Mouse (Mus musculus) megakaryocyte, adult 5-6 weeks (primary cell): ENCODE data around the gene Akr1cl. TPM values are rescaled to one million over a fixed set of nuclear protein-coding genes. Genes with fewer than 3 reads are reported as not detected.

ENCODE experiments used
- ATAC-seq: 2 replicates; pipeline ENCODE4 v1.8.0; 2016; ENCODE audit warnings: mild to moderate bottlenecking, inconsistent platforms; ENCODE audit not compliant: poor library complexity, severe bottlenecking
- total RNA-seq, 2 experiments: library from RNA; stranded (forward) in 1 of 2; stranded (reverse) in 1 of 2; fragments of 153-499, 151-499 nt in 1 of 2; fragments of 221-1000, 200-1000 nt in 1 of 2; gene quantifications; 2 replicates each; pipeline versions ENCODE4 v1.2.3 to v1.2.4; 2015 to 2017

Gene Akr1cl
- total RNA-seq, 2 experiments from 2014 or later = not detected

DNA sequence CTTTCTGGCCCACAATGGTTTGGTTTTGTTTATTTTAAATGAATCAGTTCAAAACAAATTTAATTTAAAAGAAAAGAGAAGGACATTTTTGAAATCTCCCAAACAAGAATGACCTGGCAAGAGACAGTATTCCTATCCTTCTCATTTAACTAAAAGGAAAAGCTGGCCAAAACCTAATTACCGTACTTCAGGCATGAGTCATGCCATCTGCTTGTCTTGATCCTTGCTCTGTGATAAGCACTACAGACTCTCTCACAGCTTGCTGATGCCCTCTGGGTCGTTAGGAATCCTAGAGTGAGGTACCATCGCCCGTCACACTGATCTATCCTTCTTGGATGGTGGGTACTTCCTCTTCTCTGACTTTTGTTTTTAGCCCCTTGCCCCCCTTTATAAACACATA, 39.4 kb downstream of the Akr1cl start:
- ATAC-seq = no peak

DNA sequence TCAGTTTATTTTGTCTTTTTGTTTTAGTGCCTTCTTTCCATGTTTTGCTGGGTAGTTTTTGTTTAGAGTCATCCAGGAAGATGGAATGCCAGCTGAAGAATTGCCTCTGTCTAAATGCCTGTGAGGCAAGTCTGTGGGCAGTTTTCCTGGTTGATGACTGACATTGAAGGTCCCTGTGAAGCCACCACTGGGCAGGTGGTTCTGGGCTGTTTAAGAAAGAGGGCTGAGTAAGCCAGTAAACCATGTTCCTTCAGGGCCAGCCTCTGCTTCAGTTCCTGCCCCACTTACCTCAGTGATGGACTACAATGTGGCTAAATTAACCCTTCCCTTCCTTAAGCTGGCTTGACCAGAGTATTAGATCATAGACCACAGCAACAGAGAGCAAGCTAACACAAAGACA, 44.4 kb downstream of the Akr1cl start:
- no peak for ATAC-seq

DNA sequence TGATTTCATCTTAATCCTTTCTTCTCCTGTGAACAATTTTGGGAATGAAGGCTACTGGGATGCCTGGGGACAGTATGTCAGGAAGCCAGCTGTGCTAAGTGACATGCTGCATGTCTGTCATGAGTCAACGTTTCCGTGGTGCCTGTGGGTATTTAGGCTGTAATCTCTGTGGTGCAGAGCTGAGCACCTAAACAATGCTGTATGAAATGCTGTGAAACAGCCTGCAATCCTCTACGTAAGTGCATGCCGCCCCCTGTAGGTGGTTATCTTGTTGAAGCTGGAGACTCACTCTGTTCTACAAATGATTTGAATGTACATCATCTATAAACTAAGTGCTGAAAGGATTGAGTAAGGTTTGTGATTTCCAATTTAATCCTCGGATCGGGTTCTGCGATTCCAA, 46.4 kb downstream of the Akr1cl start:
- peak; percentile 76 for ATAC-seq

DNA sequence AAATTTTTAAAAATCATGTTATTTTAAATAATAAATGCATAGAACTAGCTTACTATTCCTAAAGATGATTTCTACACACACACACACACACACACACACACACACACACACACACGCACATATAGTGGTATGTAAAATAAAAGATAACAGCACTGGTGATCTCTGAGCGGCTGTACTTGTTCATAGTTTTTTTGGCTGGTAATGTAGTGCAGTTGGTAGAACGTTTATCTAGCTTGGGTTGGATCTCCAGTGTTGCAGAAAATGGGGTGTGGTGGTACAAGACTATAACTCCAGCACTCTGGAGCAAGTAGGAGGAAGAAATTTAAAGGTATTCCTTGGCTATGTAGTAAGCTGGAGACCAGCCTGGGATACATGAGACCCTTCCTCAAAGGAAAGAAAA, 49.3 kb downstream of the Akr1cl start:
- no peak for ATAC-seq

DNA sequence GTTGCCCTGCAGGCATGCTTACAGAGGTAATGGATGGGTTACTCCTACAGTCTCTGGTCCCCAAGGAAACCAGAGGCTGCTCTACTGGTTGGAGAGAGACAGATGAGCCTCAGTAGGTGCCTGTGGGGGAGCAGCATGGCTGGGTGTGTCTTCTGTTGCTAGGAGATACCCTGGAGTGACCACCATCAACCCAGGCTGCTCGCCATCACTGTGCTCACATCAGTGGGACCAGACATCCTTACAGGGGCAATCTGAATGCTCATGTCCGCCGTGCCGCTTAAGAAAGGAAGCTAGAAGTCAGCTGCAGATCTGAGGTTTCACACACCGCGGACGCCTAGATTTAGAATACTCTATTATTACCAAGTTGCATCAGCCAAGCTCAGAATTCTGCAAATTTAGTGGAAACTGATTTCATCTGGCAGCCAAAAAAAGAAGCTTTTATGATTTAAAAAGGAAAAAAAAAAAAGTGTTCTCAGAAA, 54.2 kb downstream of the Akr1cl start:
- ATAC-seq = no peak

DNA sequence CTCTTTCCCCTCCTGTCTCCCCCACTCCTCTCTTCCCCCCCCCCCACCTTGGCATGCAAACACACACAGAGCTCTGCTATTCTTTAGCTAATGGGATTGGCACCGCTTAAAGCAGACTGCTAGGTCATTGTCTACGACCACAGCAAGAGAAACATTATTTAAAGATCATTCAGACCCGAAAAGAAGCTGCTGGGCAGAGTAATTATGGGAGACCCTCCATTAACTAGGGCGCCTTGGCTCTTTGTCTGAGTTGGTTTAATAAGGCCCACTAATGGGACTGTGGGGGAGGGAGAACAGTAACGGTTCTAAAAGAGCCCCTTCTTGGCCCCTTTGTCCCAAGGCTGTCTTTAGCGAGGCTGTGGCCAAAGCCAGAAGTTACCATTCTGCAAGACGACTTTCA, 57.2 kb downstream of the Akr1cl start:
- ATAC-seq = no peak

DNA sequence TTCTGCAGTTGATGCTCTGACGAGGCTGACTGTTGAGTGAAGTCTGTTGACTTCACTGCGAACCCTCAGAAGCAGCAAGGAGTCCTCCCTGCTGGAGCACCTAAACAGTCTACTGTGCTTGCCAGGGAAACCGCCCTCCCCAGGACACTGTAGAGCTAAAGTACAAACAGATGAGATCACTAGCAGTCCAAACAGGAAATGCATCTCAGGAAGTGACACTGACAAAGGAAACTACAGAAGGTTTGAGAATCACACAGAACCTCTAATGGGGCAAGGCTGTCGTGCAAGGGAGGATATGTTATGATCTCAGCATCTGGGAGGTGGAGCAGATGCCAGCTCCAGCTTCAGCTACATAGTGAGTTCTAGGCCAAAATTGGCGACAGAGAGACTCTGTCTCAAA, 61.9 kb downstream of the Akr1cl start:
- ATAC-seq = peak; percentile 59

Other genes starting within 250 kb of the Akr1cl start
- 38.5 and 40.6 TPM in 2 replicates for gene Plekhm3, start 75.9 kb downstream of the Akr1cl start, total RNA-seq (2015)
- gene Plekhm3, start 75.9 kb downstream of the Akr1cl start, total RNA-seq (2017) = 26.4 and 39.1 TPM in 2 replicates
- not detected in 2 replicates for gene Cryge, start 18.4 kb upstream of the Akr1cl start, total RNA-seq (2015)
- gene Cryge, start 18.4 kb upstream of the Akr1cl start, total RNA-seq (2017) = not detected in 2 replicates
- gene Crygd, start 30.7 kb upstream of the Akr1cl start, total RNA-seq (2015) = not detected in 2 replicates
- gene Crygd, start 30.7 kb upstream of the Akr1cl start, total RNA-seq (2017) = not detected in 2 replicates
- not detected in 2 replicates for gene Crygc, start 40.9 kb upstream of the Akr1cl start, total RNA-seq (2015)
- gene Crygc, start 40.9 kb upstream of the Akr1cl start, total RNA-seq (2017) = not detected in 2 replicates
- not detected in 2 replicates for gene Crygb, start 49.5 kb upstream of the Akr1cl start, total RNA-seq (2015)
- gene Crygb, start 49.5 kb upstream of the Akr1cl start, total RNA-seq (2017) = not detected in 2 replicates
- gene Cryga, start 70.6 kb upstream of the Akr1cl start, total RNA-seq (2015) = not detected in 2 replicates
- not detected in 2 replicates for gene Cryga, start 70.6 kb upstream of the Akr1cl start, total RNA-seq (2017)
- not detected in 2 replicates for gene Gm28845, start 86.8 kb upstream of the Akr1cl start, total RNA-seq (2015)
- not detected in 2 replicates for gene Gm28845, start 86.8 kb upstream of the Akr1cl start, total RNA-seq (2017)
- gene D630023F18Rik, start 90.5 kb upstream of the Akr1cl start, total RNA-seq (2015) = 0.39 and 1.1 TPM in 2 replicates
- 0.73 and 1.5 TPM in 2 replicates for gene D630023F18Rik, start 90.5 kb upstream of the Akr1cl start, total RNA-seq (2017)
- 196 and 202 TPM in 2 replicates for gene Idh1, start 153.7 kb upstream of the Akr1cl start, total RNA-seq (2015)
- 354 and 378 TPM in 2 replicates for gene Idh1, start 153.7 kb upstream of the Akr1cl start, total RNA-seq (2017)
- 30.0 and 31.5 TPM in 2 replicates for gene Pikfyve, start 153.9 kb upstream of the Akr1cl start, total RNA-seq (2015)
- 40.2 and 46.2 TPM in 2 replicates for gene Pikfyve, start 153.9 kb upstream of the Akr1cl start, total RNA-seq (2017)
- not detected in 2 replicates for gene Pth2r, start 249.3 kb upstream of the Akr1cl start, total RNA-seq (2015)
- gene Pth2r, start 249.3 kb upstream of the Akr1cl start, total RNA-seq (2017) = not detected in 2 replicates